Mouse (Mus musculus): ENCODE measurements around the gene Gm5737. TPM values are rescaled to one million over a fixed set of nuclear protein-coding genes. Genes with fewer than 3 reads are reported as not detected.
A peak's percentile ranks its signal among the peaks of the same experiment; 100 is the strongest.

Gene Gm5737
- total and polyA plus RNA-seq, 3 experiments, result not detected

- no peak for DNase-seq (ENCODE audit: low read depth, low spot score)
- no peaks in the 10 kb centered on the region for H3K79me2 ChIP-seq (ENCODE audit: control insufficient read depth, insufficient read depth, low read length, poor library complexity)
- H3K27ac ChIP-seq (ENCODE audit: control insufficient read depth, low read depth, low read length), result no peak overlapping the region
- H3K4me3 ChIP-seq (ENCODE audit: control insufficient read depth in 1 of 2, insufficient read depth in 1 of 2, low read depth in 2 of 2, low read length in 2 of 2), result no peak overlapping the region
- H3K4me1 ChIP-seq (ENCODE audit: control insufficient read depth in 1 of 2, insufficient read depth in 2 of 2, low read length in 2 of 2), result no peaks in the 10 kb centered on the region; a peak in 1 of 4 replicates
- no peaks in the 10 kb centered on the region for H3K9me3 ChIP-seq (replicated peaks; ENCODE audit: insufficient read depth, low read length)
- peaks cover 0 to 4% of the 10 kb centered on the region in 2 experiments; a peak in 2 of 4 replicates for H3K27me3 ChIP-seq (ENCODE audit: control insufficient read depth in 1 of 2, insufficient read depth in 2 of 2, low read length in 2 of 2)
- no peaks in the 10 kb centered on the region for H3K36me3 ChIP-seq (ENCODE audit: control insufficient read depth in 1 of 2, insufficient read depth in 2 of 2, low read length in 2 of 2)
- H3K9ac ChIP-seq (ENCODE audit: control insufficient read depth, low read depth, low read length, poor library complexity, severe bottlenecking), result no peak overlapping the region
- no peak for TF ChIP-seq E2F4 (IDR thresholded peaks at IDR 0.05; ENCODE audit: borderline replicate concordance, low read depth, low read length)
- no peak for TF ChIP-seq CHD1 (IDR thresholded peaks at IDR 0.05; ENCODE audit: low read depth, low read length)
- no peak for TF ChIP-seq GATA1 (IDR thresholded peaks at IDR 0.05; ENCODE audit: low read depth, low read length)
- TF ChIP-seq MYC (IDR thresholded peaks at IDR 0.05; ENCODE audit: low read depth, low read length), result no peak
- TF ChIP-seq CTCF (IDR thresholded peaks at IDR 0.05 in 2 of 3, conservative IDR thresholded peaks at IDR 0.05 in 1 of 3; ENCODE audit: control insufficient read depth in 1 of 3, insufficient read depth in 1 of 3, low read depth in 2 of 3, low read length in 3 of 3, poor library complexity in 1 of 3, severe bottlenecking in 1 of 3), result no peak
- TF ChIP-seq MYB (IDR thresholded peaks at IDR 0.05; ENCODE audit: low read depth, low read length), result no peak
- no peak for TF ChIP-seq MEF2A (IDR thresholded peaks at IDR 0.05; ENCODE audit: extremely low read depth, insufficient replicate concordance, low read depth, low read length, poor library complexity, severe bottlenecking)
- no peak for TF ChIP-seq GABPA (IDR thresholded peaks at IDR 0.05; ENCODE audit: low read depth, low read length)
- no peak for TF ChIP-seq ETS1 (IDR thresholded peaks at IDR 0.05; ENCODE audit: low read depth, low read length)
- no peak for TF ChIP-seq NRF1 (IDR thresholded peaks at IDR 0.05; ENCODE audit: insufficient read depth, low read depth, low read length, poor library complexity, severe bottlenecking)
- no peak for TF ChIP-seq MXI1 (IDR thresholded peaks at IDR 0.05; ENCODE audit: low read depth, low read length)
- TF ChIP-seq RAD21 (IDR thresholded peaks at IDR 0.05; ENCODE audit: low read depth, low read length), result no peak
- no peak for TF ChIP-seq HCFC1 (IDR thresholded peaks at IDR 0.05; ENCODE audit: low read depth, low read length)
- TF ChIP-seq EP300 (IDR thresholded peaks at IDR 0.05; ENCODE audit: low read depth in 1 of 2, low read length in 2 of 2), result no peak
- no peak for TF ChIP-seq ZC3H11A (IDR thresholded peaks at IDR 0.05; ENCODE audit: low read depth, low read length)
Measured at GRCm38 (mm10) chr7:120819386-120819785, 7.2 kb downstream of the Gm5737 start.

GRCm38 (mm10) chr7:120823248-120823647 is 11.1 kb downstream of the Gm5737 start:
- DNase-seq (ENCODE audit: low read depth, low spot score), result peak; percentile 72
- Histone ChIP-seq H3K79me2 (ENCODE audit: control insufficient read depth, insufficient read depth, low read length, poor library complexity) (no peaks in the 10 kb centered on the region), H3K9me3 (replicated peaks; ENCODE audit: insufficient read depth, low read length) (no peaks in the 10 kb centered on the region), H3K36me3 (ENCODE audit: control insufficient read depth in 1 of 2, insufficient read depth in 2 of 2, low read length in 2 of 2) (no peaks in the 10 kb centered on the region), H3K4me1 (ENCODE audit: control insufficient read depth in 1 of 2, insufficient read depth in 2 of 2, low read length in 2 of 2) (no peaks in the 10 kb centered on the region; a peak in 1 of 4 replicates), H3K27ac (ENCODE audit: control insufficient read depth, low read depth, low read length) (no peak overlapping the region), H3K27me3 (ENCODE audit: control insufficient read depth in 1 of 2, insufficient read depth in 2 of 2, low read length in 2 of 2) (peaks cover 0 to 1% of the 10 kb centered on the region in 2 experiments; a peak in 1 of 4 replicates), H3K9ac (ENCODE audit: control insufficient read depth, low read depth, low read length, poor library complexity, severe bottlenecking) (no peak overlapping the region), H3K4me3 (ENCODE audit: control insufficient read depth in 1 of 2, insufficient read depth in 1 of 2, low read depth in 2 of 2, low read length in 2 of 2) (no peak overlapping the region)
- TF ChIP-seq MAZ (IDR thresholded peaks at IDR 0.05; ENCODE audit: low read depth, low read length) (no peak), MYC (IDR thresholded peaks at IDR 0.05; ENCODE audit: low read depth, low read length) (peak; percentile 95), TAL1 (IDR thresholded peaks at IDR 0.05; ENCODE audit: low read length) (no peak), JUND (IDR thresholded peaks at IDR 0.05; ENCODE audit: low read depth, low read length) (no peak), USF1 (IDR thresholded peaks at IDR 0.05; ENCODE audit: low read depth, low read length) (peak; percentile 73; the same call in 1 of the 2 replicates), GABPA (IDR thresholded peaks at IDR 0.05; ENCODE audit: low read depth, low read length) (no peak), MEF2A (IDR thresholded peaks at IDR 0.05; ENCODE audit: extremely low read depth, insufficient replicate concordance, low read depth, low read length, poor library complexity, severe bottlenecking) (no peak), NRF1 (IDR thresholded peaks at IDR 0.05; ENCODE audit: insufficient read depth, low read depth, low read length, poor library complexity, severe bottlenecking) (no peak), RCOR1 (IDR thresholded peaks at IDR 0.05; ENCODE audit: low read depth, low read length) (no peak), MAFK (IDR thresholded peaks at IDR 0.05; ENCODE audit: borderline replicate concordance, low read depth, low read length) (no peak), ZKSCAN1 (IDR thresholded peaks at IDR 0.05; ENCODE audit: low read depth, low read length) (no peak), MXI1 (IDR thresholded peaks at IDR 0.05; ENCODE audit: low read depth, low read length) (peak; percentile 49; the same call in 1 of the 2 replicates), UBTF (IDR thresholded peaks at IDR 0.05; ENCODE audit: borderline replicate concordance, insufficient read depth, low read depth, low read length) (no peak), USF2 (IDR thresholded peaks at IDR 0.05; ENCODE audit: borderline replicate concordance in 1 of 2, insufficient read depth in 1 of 2, low read depth in 1 of 2, low read length in 2 of 2) (no peak), BHLHE40 (IDR thresholded peaks at IDR 0.05; ENCODE audit: borderline replicate concordance, low read depth, low read length) (peak; percentile 100), E2F4 (IDR thresholded peaks at IDR 0.05; ENCODE audit: borderline replicate concordance, low read depth, low read length) (no peak), CHD2 (IDR thresholded peaks at IDR 0.05; ENCODE audit: low read length) (no peak), TBP (IDR thresholded peaks at IDR 0.05; ENCODE audit: low read depth, low read length) (no peak), SIN3A (IDR thresholded peaks at IDR 0.05; ENCODE audit: low read length) (no peak), MAX (IDR thresholded peaks at IDR 0.05; ENCODE audit: low read length) (peak; percentile 93), NELFE (IDR thresholded peaks at IDR 0.05; ENCODE audit: low read depth, low read length) (no peak), EP300 (IDR thresholded peaks at IDR 0.05; ENCODE audit: low read depth in 1 of 2, low read length in 2 of 2) (no peak)

Measured in MEL (cell line).